Mouse (Mus musculus) lung, embryonic 14.5 days (tissue): ENCODE data around the gene Kcnk16. TPM values are rescaled to one million over a fixed set of nuclear protein-coding genes. Genes with fewer than 3 reads are reported as not detected.

Experiments
- ATAC-seq: fragments of 200-750 bp; cut with Nextera tagmentation; 2 replicates; pipeline ENCODE4 v1.8.0; 2017; ENCODE audit warnings: mild to moderate bottlenecking, moderate TSS enrichment, moderate library complexity; ENCODE audit not compliant: insufficient read depth
- DNase-seq: peaks from one replicate; pipeline ENCODE4 v3.0.0-alpha.2; 2015
- H3K27ac ChIP-seq: fragments of 300-500 bp; sonication (generic); 2 replicates; pipeline ENCODE4 v1.5.1; 2014; ENCODE audit warnings: low read depth, mild to moderate bottlenecking, moderate library complexity
- H3K27me3 ChIP-seq: fragments of 300-500 bp; sonication (generic); 2 replicates; pipeline ENCODE4 v1.6.1; 2014; ENCODE audit warnings: low read length, control low read depth; ENCODE audit not compliant: insufficient read depth
- H3K36me3 ChIP-seq: fragments of 300-500 bp; sonication (generic); 2 replicates; pipeline ENCODE4 v1.6.1; 2014; ENCODE audit warnings: control low read depth; ENCODE audit not compliant: insufficient read depth
- H3K4me1 ChIP-seq: fragments of 300-500 bp; sonication (generic); 2 replicates; pipeline ENCODE4 v1.6.1; 2014; ENCODE audit warnings: antibody characterized with exemption, control low read depth; ENCODE audit not compliant: insufficient read depth
- H3K4me2 ChIP-seq: fragments of 300-500 bp; sonication (generic); 2 replicates; pipeline ENCODE4 v1.6.1; 2014; ENCODE audit warnings: mild to moderate bottlenecking
- H3K4me3 ChIP-seq: fragments of 300-500 bp; sonication (generic); 2 replicates; pipeline ENCODE4 v1.5.1; 2014; ENCODE audit warnings: low read depth, low read length
- H3K9ac ChIP-seq: fragments of 300-500 bp; sonication (generic); 2 replicates; pipeline ENCODE4 v1.6.1; 2014
- H3K9me3 ChIP-seq: fragments of 300-500 bp; sonication (generic); 2 replicates; pipeline ENCODE4 v1.6.1; 2016; ENCODE audit warnings: low read depth, low read length, control low read depth
- CTCF ChIP-seq: IDR thresholded peaks from 2 replicates; pipeline ENCODE4 v1.5.1; 2016; ENCODE audit warnings: antibody characterized with exemption, low read depth
- WGBS: fragments of 180-500 bp; shearing (Covaris S2); extraction: QIAGEN DNeasy Blood & Tissue Kit; methylation state at CpG from one replicate; pipeline ENCODE4 v1.1.7; 2014; 5-methylcytosine and 5-hydroxymethylcytosine counted together
- polyA plus RNA-seq: library from polyadenylated mRNA; unstranded; fragments of >200 nt; fragmentation: Nextera tagmentation; extraction: Ambion mirVana; gene quantifications from 2 replicates; pipeline ENCODE4 v1.2.1, GENCODE M21; 2014

Kcnk16 gene
- polyA plus RNA-seq, 1 experiment from 2014 or later: 2.6 TPM

GRCm38 (mm10) chr14:20291391-20291790, 22.4 kb upstream of the Kcnk16 start:
- no peaks in the 10 kb centered on the region for H3K9me3 ChIP-seq
- no peaks in the 10 kb centered on the region for H3K27me3 ChIP-seq
- DNase-seq (no peak), ATAC-seq (no peak)
- 46% methylated on average over 4 of the region's 4 CpGs for WGBS
- H3K4me1 ChIP-seq: no peaks in the 10 kb centered on the region
- no peak overlapping the region for H3K27ac ChIP-seq
- no peak overlapping the region for H3K4me2 ChIP-seq
- H3K36me3 ChIP-seq: no peaks in the 10 kb centered on the region
- no peak for TF ChIP-seq CTCF
- no peak overlapping the region for H3K9ac ChIP-seq
- H3K4me3 ChIP-seq: no peak overlapping the region

DNA sequence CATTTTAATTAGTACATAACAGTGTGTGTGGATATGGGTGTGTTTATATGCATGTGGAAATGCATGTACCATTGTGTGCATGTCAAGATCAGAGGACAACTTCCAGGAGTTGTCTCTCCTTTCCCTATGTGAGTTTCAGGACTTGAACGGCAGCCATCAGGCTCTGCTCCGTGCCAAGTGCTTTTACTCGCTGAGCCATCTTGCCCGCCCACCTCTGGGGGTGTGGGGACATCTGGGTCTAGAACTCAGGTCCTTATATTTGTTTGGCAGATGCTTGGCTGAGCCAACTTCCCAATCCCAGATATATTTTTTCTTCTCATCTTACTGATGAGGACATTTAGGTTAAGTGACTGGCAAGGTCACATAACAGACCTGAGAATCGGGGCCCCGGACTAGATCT, 578 bp downstream of the Kcnk16 start:
- ATAC-seq (no peak), DNase-seq (no peak)
- no peaks in the 10 kb centered on the region for H3K9me3 ChIP-seq
- no peak overlapping the region for H3K4me2 ChIP-seq
- no peak for TF ChIP-seq CTCF
- no peak overlapping the region for H3K9ac ChIP-seq
- H3K4me3 ChIP-seq: no peak overlapping the region
- no peaks in the 10 kb centered on the region for H3K27me3 ChIP-seq
- no peak overlapping the region for H3K27ac ChIP-seq
- H3K4me1 ChIP-seq: no peaks in the 10 kb centered on the region
- no peaks in the 10 kb centered on the region for H3K36me3 ChIP-seq
- WGBS: 53% methylated on average over 6 of the region's 6 CpGs

DNA sequence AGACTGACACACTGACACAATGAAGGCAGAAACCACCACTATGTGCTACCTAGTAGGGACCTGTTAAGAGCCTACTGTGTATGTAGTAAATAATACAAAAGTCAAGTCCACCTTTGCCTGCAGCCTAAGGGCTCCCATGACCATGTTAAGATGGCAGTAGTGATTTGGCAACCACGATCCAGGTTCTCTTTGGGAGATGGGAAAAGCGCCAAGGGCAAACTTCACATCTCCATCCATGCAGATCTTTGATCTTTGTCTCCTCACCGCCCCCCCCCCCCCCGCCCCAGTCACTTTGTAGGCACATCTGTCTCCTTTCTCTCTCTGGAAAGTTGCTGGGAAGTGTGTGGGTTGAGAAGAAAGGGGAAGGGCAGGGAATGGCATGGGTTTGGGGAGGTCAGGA, 6.7 kb downstream of the Kcnk16 start:
- Histone ChIP-seq H3K9me3 (no peaks in the 10 kb centered on the region), H3K36me3 (no peaks in the 10 kb centered on the region), H3K4me1 (no peaks in the 10 kb centered on the region), H3K27ac (no peak overlapping the region), H3K9ac (no peak overlapping the region), H3K4me2 (no peak overlapping the region), H3K27me3 (no peaks in the 10 kb centered on the region), H3K4me3 (no peak overlapping the region)
- no peak for TF ChIP-seq CTCF
- ATAC-seq (no peak), DNase-seq (no peak)
- 67% methylated on average over 4 of the region's 4 CpGs for WGBS

DNA sequence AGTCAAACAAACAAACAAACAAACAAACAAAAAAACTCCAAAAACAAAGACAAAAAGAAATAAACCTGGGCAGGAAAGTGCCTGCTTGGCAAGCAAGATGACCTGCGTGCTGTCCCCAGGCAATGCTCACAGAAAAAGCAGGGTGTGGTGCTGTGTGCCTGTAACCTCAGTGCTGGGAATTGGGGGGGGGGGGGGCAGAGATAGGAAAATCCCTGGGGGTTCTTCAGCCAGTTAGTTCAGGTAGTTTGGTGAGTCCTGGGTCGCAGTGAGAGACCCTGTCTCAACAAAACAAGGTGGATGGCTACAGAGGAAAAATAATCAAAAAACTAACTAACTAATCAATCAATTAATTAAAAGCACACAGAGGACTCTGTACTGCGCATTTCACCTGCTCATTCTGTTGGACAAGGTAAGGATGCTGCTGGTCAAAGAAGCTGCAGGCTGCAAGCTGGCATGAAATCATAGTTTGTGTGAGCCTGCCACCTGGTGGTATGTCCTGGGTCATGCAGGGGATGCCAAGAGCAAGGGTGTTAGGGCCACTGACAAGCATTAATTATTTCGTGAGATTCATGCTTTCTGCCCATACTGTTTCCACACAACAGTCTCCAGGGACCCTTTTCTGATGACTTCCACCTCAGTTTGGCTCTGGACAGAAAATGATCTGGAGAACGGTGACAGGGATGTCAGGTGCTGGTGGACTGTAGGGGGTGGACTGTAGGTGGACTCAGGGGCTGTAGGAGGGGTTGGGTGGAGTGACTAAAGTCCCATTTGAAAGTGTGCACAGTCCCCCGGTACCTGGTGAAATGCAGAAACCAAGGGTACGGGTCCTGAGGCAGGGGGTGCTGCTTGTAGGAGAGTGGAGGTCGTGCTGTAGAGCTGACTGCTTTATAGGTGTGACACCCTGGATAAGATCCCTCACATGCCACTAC, 10.6 kb downstream of the Kcnk16 start:
- peak; percentile 71; the same call in 1 of the 2 replicates for ATAC-seq
- peak; percentile 88 for DNase-seq
- Histone ChIP-seq H3K4me1 (no peaks in the 10 kb centered on the region), H3K27me3 (no peaks in the 10 kb centered on the region), H3K9me3 (no peaks in the 10 kb centered on the region), H3K4me2 (no peak overlapping the region), H3K36me3 (no peaks in the 10 kb centered on the region), H3K27ac (no peak overlapping the region), H3K9ac (no peak overlapping the region), H3K4me3 (no peak overlapping the region)
- 49% methylated on average over 8 of the region's 8 CpGs for WGBS
- TF ChIP-seq CTCF: peak; percentile 97

DNA sequence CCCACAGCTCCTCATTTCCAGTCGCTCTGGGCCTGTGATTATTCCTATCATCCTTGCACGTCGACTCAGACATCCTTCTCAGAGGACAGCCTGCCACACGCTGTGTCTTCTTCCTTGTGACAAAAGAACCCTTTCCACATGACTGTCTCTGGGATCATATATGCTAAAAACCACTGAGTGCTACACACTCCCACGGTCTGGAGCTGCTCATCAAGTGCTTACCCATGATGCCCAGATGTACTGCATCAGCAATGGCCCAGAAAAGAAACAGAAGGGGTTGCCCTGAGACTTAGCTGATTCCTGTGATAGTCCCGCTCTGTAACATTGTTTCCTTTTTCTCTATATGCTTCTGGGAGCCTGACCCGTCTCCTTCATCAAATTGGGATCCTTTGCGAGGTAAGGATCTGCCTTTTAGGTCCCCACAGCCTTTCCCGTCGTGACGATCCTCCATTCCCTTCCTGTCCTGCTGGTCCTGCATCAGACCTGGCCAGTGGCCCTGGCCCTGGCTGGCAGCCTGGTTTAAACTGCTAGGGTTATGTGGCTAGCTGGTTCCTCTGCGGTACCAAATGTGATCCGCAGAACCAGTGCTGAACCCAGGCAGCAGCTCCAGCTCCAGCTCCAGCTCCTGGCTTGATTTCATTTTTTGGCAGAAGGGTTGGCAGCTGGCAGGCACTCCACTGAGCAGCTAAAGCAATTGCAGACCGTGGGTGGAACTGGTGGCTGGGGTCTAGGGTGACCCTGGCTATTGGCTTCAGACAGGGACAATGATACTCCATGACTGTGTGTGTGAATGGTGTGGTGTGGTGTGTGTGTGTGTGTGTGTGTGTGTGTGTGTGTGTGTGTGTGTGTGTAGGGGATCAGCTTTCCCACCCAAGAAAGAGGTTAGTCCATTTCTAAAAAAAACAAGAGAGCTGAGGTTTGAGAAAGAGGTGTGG, 18.5 kb downstream of the Kcnk16 start:
- Histone ChIP-seq H3K4me2 (no peak overlapping the region), H3K4me3 (no peak overlapping the region), H3K9me3 (no peaks in the 10 kb centered on the region), H3K27ac (no peak overlapping the region), H3K4me1 (no peaks in the 10 kb centered on the region), H3K9ac (no peak overlapping the region), H3K27me3 (no peaks in the 10 kb centered on the region), H3K36me3 (no peaks in the 10 kb centered on the region)
- 68% methylated on average over 14 of the region's 14 CpGs for WGBS
- TF ChIP-seq CTCF: no peak
- DNase-seq: no peak
- no peak for ATAC-seq

DNA sequence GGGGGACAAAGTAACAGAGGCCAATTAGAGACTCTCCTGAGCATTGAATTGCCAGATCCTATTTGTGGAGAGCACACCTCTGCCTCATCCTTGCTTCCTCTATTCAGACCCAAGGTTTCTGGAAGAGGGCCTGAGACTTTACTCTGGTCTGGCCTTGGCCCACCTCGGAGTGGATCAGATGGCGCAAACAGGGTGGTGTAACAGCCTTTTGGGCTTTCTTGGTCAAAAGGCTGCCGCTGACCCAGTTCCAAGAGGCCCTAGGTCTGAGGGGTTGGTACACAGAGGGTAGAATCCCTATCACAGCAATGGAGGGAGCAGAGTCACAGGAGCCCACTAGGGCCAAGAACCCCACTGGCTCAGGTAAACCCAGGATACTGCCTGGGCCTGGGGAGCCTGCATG, 21.0 kb downstream of the Kcnk16 start:
- no peak overlapping the region for H3K4me2 ChIP-seq
- no peaks in the 10 kb centered on the region for H3K9me3 ChIP-seq
- H3K27ac ChIP-seq: no peak overlapping the region
- no peaks in the 10 kb centered on the region for H3K36me3 ChIP-seq
- ATAC-seq (no peak), DNase-seq (no peak)
- H3K4me1 ChIP-seq: no peaks in the 10 kb centered on the region
- WGBS: 91% methylated on average over 3 of the region's 3 CpGs
- H3K9ac ChIP-seq: no peak overlapping the region
- no peak overlapping the region for H3K4me3 ChIP-seq
- no peaks in the 10 kb centered on the region for H3K27me3 ChIP-seq
- TF ChIP-seq CTCF: no peak

DNA sequence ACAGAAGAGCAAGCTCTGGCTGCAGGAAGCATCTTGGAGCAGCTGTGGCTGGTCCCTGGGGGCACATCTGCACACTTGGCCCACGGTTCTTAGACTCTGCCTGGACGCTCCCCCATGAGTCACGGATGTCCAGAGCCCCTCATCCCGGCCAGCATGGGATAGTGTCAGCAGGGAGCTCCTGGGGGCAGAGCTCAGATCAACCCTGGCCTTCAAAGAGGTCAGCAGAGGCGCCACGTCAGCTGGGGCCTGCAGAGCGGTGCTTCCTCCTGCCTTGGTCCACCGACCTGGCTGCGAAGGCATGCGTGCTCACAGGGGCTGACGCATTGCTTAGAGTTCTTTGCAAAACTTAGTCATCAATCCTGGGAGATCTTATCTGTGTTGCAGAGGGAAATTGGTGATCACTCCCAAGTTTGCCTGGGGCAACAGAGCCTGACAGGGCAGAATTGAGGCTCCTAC, 22.2 kb downstream of the Kcnk16 start:
- H3K36me3 ChIP-seq: no peaks in the 10 kb centered on the region
- H3K4me2 ChIP-seq: no peak overlapping the region
- no peak for TF ChIP-seq CTCF
- WGBS: 62% methylated on average over 11 of the region's 11 CpGs
- no peak overlapping the region for H3K4me3 ChIP-seq
- H3K9ac ChIP-seq: no peak overlapping the region
- no peaks in the 10 kb centered on the region for H3K27me3 ChIP-seq
- H3K4me1 ChIP-seq: no peaks in the 10 kb centered on the region
- H3K9me3 ChIP-seq: no peaks in the 10 kb centered on the region
- no peak for DNase-seq
- no peak overlapping the region for H3K27ac ChIP-seq
- no peak for ATAC-seq
